Mouse (Mus musculus): ENCODE measurements around the gene Psg16. TPM values are rescaled to one million over a fixed set of nuclear protein-coding genes. Genes with fewer than 3 reads are reported as not detected.

Psg16 gene
- total and polyA plus RNA-seq, 2 experiments from 2014 or later: 4.4 to 6.6 TPM

DNA sequence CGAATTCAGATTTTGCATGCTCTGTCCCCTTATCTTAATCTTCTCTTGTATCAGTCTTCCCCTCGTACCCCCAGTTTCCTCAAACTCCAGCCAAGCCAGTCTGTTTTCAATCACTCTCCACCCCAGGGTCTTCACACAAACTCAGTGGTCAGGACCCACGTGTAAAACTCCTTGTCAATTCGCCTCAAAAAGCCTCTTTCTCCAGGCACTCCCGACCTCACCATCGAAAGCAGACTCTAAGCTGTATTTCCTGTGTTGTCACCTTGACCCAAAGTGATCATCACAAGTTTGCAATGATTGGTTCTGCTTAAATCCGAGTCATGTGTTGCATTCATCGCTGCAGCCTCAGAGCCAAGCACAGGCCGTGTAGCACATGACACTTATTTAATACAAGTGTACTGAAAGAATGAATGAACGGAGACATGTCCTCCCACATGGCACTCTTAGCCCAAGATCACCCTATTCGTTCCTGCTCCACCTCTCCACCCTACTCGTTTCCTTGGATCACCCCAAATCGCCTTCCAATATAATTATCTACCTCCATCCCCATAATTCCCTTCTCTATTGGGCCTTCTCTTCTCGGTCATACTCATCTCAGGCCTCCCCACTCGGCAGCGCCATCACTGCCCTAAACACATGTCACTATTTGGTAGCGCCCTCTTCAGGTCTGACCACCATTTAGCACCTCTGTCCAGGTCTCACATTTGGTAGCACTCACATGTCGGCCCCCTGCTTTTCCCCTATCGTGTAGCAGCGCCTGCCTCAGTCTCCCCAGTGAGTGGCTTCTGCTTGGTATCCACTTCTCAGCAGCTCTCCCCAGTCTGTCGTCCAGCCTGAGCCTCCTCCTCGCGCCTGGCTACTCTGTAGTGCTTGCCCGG, 46.9 kb upstream of the Psg16 start:
- peak overlapping the region; percentile 77 for H3K4me2 ChIP-seq (ENCODE audit: low read depth, low read length)
- 9% methylated on average over 24 of the region's 24 CpGs for WGBS
- H3K27me3 ChIP-seq (ENCODE audit: insufficient read depth, low read length): no peaks in the 10 kb centered on the region
- ATAC-seq (peak; percentile 69), DNase-seq (ENCODE audit: low spot score) (peak; percentile 86)
- H3K27ac ChIP-seq: peak overlapping the region; percentile 82
- peaks cover 12% of the 10 kb centered on the region for H3K36me3 ChIP-seq (ENCODE audit: insufficient read depth, low read length)
- H3K4me3 ChIP-seq (ENCODE audit: low read length): peak overlapping the region; percentile 83
- H3K9ac ChIP-seq (replicated peaks; ENCODE audit: low read length): peak overlapping the region; percentile 73
- H3K9me3 ChIP-seq (ENCODE audit: low read length): no peaks in the 10 kb centered on the region
- peaks cover 20% of the 10 kb centered on the region for H3K4me1 ChIP-seq (ENCODE audit: insufficient read depth, low read length)
- TF ChIP-seq CTCF (IDR thresholded peaks at IDR 0.05; ENCODE audit: low read depth): peak; percentile 78

DNA sequence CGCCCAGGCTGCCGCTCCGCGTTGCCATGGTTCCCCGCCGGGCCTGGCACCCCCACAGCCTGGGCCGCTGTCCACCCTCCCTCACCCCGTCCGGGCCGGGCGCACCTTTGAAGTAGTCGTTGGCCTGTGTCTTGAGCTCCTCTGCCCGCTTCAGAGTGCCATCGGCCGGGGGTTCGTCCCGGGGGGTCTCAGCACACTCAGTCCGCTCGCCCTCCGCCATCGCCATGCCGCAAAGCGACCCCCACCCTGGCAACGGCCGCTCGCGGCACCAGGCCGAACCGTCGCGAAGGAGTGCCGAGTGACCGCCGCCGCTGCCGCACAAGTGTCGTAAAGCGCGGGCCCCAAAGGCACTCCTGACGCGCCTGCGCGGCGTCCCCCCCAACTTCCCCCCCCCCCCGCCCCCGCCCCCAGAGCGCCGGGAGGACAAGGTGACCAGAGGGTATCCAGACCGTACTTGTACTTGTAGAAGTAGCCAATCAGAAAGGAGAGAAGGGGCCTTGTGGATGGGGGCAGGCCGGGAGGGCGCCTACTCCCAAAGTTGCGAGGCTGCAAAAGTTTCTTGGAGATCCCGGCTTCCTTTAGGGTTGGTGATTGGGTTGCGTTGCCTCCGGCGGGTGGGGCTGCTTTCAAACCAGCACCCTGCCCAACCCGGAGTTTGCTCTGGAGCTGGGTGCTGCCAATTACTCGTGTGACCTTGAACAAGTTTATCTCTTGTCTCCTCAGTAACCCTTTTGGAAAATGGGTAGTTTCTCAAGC, 46.1 kb upstream of the Psg16 start, which contains the start of gene Ppp5c:
Ppp5c (minus strand) TSS at position 337 of the 756 bp plus-strand sequence.
- Histone ChIP-seq H3K4me3 (ENCODE audit: low read length) (peak within 1 kb of the TSS; percentile 83), H3K4me1 (ENCODE audit: insufficient read depth, low read length) (peaks cover 20% of the 10 kb centered on the region), H3K36me3 (ENCODE audit: insufficient read depth, low read length) (peaks cover 4% of the 10 kb centered on the region; the same call in 1 of the 2 replicates), H3K27me3 (ENCODE audit: insufficient read depth, low read length) (no peaks in the 10 kb centered on the region), H3K9me3 (ENCODE audit: low read length) (no peaks in the 10 kb centered on the region), H3K9ac (replicated peaks; ENCODE audit: low read length) (peak within 1 kb of the TSS; percentile 73), H3K27ac (peak within 1 kb of the TSS; percentile 82), H3K4me2 (ENCODE audit: low read depth, low read length) (peak within 1 kb of the TSS; percentile 77)
- ATAC-seq (peak; percentile 88), DNase-seq (ENCODE audit: low spot score) (peak; percentile 95)
- no peak for TF ChIP-seq CTCF (IDR thresholded peaks at IDR 0.05; ENCODE audit: low read depth)
- WGBS: under 1% methylated on average over 53 of the region's 58 CpGs

DNA sequence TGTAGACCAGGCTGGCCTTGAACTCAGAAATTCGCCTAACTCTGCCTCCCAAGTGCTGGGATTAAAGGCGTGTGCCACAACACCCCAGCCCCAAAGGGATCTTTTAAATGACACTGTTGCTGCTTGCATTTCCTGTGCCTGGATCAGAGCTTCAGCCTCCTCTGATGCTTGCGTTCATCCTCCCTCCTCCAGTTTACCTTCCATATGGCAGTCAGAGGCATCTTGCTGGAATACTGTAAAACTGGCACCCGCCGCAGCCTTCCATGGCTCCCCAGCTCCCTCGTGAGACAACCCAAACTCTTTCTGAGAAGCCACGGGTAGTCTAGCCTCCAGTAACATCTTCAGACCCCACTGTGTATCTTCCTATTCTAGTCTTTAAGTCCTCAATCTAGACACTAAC, 44.9 kb upstream of the Psg16 start:
- Histone ChIP-seq H3K9ac (replicated peaks; ENCODE audit: low read length) (no peak overlapping the region), H3K4me2 (ENCODE audit: low read depth, low read length) (no peak overlapping the region), H3K36me3 (ENCODE audit: insufficient read depth, low read length) (peaks cover under 1% of the 10 kb centered on the region; the same call in 1 of the 2 replicates), H3K4me3 (ENCODE audit: low read length) (no peak overlapping the region), H3K4me1 (ENCODE audit: insufficient read depth, low read length) (peaks cover 20% of the 10 kb centered on the region), H3K9me3 (ENCODE audit: low read length) (no peaks in the 10 kb centered on the region), H3K27ac (no peak overlapping the region), H3K27me3 (ENCODE audit: insufficient read depth, low read length) (no peaks in the 10 kb centered on the region)
- WGBS: 64% methylated on average over 7 of the region's 7 CpGs
- no peak for ATAC-seq
- no peak for DNase-seq (ENCODE audit: low spot score)
- no peak for TF ChIP-seq CTCF (IDR thresholded peaks at IDR 0.05; ENCODE audit: low read depth)

DNA sequence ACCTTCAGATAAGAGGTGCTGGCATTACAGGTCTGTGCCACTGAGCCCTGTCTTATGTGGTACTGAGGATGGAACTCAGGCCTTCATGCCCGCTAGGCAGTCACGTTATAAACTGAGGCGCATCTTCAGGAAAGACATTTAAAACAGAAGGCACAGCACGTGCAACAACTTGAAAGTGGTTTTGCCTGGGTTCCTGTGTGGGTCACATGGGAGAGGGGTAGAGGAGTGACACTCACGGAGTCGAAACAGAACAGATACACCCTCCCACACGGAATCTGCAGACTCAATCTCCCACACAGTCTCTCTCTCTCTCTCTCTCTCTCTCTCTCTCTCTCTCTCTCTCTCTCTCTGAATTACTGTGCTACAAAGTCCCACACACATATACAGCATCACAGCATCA, 43.6 kb upstream of the Psg16 start:
- DNase-seq (ENCODE audit: low spot score) (no peak), ATAC-seq (no peak)
- TF ChIP-seq CTCF (IDR thresholded peaks at IDR 0.05; ENCODE audit: low read depth): no peak
- 75% methylated on average over 7 of the region's 7 CpGs for WGBS
- Histone ChIP-seq H3K4me1 (ENCODE audit: insufficient read depth, low read length) (peaks cover 16% of the 10 kb centered on the region), H3K27ac (no peak overlapping the region), H3K9ac (replicated peaks; ENCODE audit: low read length) (no peak overlapping the region), H3K4me3 (ENCODE audit: low read length) (no peak overlapping the region), H3K4me2 (ENCODE audit: low read depth, low read length) (no peak overlapping the region), H3K9me3 (ENCODE audit: low read length) (no peaks in the 10 kb centered on the region), H3K36me3 (ENCODE audit: insufficient read depth, low read length) (peaks cover 13% of the 10 kb centered on the region), H3K27me3 (ENCODE audit: insufficient read depth, low read length) (no peaks in the 10 kb centered on the region)

DNA sequence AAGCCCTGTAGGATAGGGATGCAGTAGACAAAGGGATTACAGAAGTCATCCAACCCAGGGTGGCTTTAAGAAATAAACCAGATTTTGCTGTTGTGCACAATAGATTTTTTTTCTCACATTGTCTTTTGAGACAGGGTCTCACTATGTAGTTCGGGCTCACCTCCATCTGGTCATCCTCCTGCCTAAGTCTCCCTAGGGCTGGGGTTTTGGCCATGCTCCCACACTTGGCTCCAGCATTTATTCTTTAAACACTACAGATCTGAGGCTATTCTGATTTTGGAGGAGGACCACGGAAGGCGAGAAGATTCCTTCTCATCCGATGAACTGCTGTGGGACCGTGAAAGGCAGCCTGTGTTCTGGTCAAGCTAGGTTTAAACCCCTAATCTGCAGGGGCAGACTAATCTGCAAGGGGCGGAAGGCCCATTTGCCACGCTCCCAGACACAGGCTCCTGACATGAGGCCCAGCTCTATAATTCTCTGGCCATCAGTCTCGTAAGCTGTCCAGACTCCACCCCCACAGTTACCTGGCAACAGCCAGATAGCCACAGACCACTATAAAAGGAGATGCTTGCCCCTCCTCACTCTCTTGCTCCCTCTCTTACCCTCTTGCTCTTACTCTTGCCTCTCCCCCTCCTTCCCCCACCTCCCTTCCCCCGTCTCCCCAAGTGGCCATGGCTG, 35.7 kb upstream of the Psg16 start:
- no peak for TF ChIP-seq CTCF (IDR thresholded peaks at IDR 0.05; ENCODE audit: low read depth)
- H3K4me3 ChIP-seq (ENCODE audit: low read length): no peak overlapping the region
- H3K36me3 ChIP-seq (ENCODE audit: insufficient read depth, low read length): peaks cover 16% of the 10 kb centered on the region
- no peak overlapping the region for H3K9ac ChIP-seq (replicated peaks; ENCODE audit: low read length)
- no peaks in the 10 kb centered on the region for H3K27me3 ChIP-seq (ENCODE audit: insufficient read depth, low read length)
- WGBS: 36% methylated on average over 9 of the region's 9 CpGs
- H3K27ac ChIP-seq: peak overlapping the region; percentile 67
- H3K9me3 ChIP-seq (ENCODE audit: low read length): no peaks in the 10 kb centered on the region
- H3K4me1 ChIP-seq (ENCODE audit: insufficient read depth, low read length): no peaks in the 10 kb centered on the region
- no peak overlapping the region for H3K4me2 ChIP-seq (ENCODE audit: low read depth, low read length)
- ATAC-seq (peak; percentile 88), DNase-seq (ENCODE audit: low spot score) (peak; percentile 70)

DNA sequence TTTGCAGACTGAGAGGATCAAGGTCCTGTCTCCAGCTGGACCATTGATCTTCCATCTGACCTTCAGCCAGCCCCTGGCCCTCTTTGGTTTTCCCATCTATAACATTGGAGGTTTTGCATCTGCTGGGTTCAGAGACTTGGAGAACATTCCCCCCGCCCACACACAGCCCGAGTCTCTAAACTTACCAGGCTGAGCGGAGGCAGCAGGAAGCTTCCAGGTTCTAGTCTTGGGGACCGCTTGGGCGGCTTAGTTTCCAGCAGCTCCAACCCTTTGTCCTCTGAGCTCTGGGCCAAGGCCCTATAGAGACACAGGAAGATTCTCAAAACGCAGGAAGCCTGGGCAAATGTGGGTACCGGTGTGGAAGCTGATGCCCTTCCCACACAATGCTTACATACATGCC, 34.5 kb upstream of the Psg16 start:
- no peak for DNase-seq (ENCODE audit: low spot score)
- H3K9ac ChIP-seq (replicated peaks; ENCODE audit: low read length): no peak overlapping the region
- WGBS: 95% methylated on average over 7 of the region's 7 CpGs
- H3K4me2 ChIP-seq (ENCODE audit: low read depth, low read length): no peak overlapping the region
- no peak for TF ChIP-seq CTCF (IDR thresholded peaks at IDR 0.05; ENCODE audit: low read depth)
- no peak overlapping the region for H3K4me3 ChIP-seq (ENCODE audit: low read length)
- no peak for ATAC-seq
- H3K9me3 ChIP-seq (ENCODE audit: low read length): no peaks in the 10 kb centered on the region
- no peaks in the 10 kb centered on the region for H3K27me3 ChIP-seq (ENCODE audit: insufficient read depth, low read length)
- H3K27ac ChIP-seq: no peak overlapping the region
- H3K36me3 ChIP-seq (ENCODE audit: insufficient read depth, low read length): peaks cover 11% of the 10 kb centered on the region
- no peaks in the 10 kb centered on the region for H3K4me1 ChIP-seq (ENCODE audit: insufficient read depth, low read length)

Data from hindbrain, postnatal 0 days (tissue).